Mouse (Mus musculus) cortical plate, adult 2 months (tissue): ENCODE data around the gene Cdk8.

Source experiments
- CTCF ChIP-seq: fragments of 200-500 bp; IDR thresholded peaks from 2 replicates; pipeline ENCODE4 v1.5.1; 2011; ENCODE audit warnings: mild to moderate bottlenecking, control low read depth, low read length; ENCODE audit not compliant: insufficient read depth; ENCODE audit errors: extremely low read depth
- POLR2A ChIP-seq: fragments of 200-500 bp; IDR thresholded peaks from 2 replicates; pipeline ENCODE4 v1.6.1; 2011; ENCODE audit warnings: mild to moderate bottlenecking, low read length, control low read depth; ENCODE audit not compliant: insufficient read depth; ENCODE audit errors: extremely low read depth

- no peak for TF ChIP-seq CTCF
- no peak for TF ChIP-seq POLR2A
Measured at GRCm38 (mm10) chr5:146340037-146340436, 109.0 kb downstream of the Cdk8 start.
